Mouse (Mus musculus): ENCODE results near the gene Gm36210.

The Gm36210 gene

DNA sequence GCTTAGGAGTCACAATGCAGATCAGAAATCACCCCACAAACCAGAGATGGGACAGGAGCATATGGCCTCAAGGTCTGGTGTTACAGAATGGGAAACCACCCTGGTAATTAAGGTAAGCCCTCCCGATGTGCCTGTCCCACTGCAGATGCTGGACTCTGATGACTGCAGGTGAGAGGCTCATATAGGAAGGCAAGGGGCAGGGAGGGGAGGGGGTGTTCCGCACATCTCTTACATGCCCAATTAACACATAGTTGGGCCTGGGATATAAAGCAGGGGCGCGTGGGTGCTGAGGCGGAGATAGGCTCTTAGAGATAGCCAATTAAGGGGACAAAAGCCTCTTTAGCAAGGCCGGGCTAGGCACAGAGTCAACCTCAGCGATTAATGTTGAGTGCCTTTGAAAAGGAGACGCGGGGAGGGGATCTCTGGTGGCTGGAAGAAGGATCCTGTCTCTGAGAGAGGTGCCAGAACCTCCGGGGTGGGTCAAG lies at the start of gene Gm36210:
Gm36210 (minus strand) TSS at position 51 of the 485 bp plus-strand sequence.
- no peak for DNase-seq (ENCODE audit: extremely low spot score)

DNA sequence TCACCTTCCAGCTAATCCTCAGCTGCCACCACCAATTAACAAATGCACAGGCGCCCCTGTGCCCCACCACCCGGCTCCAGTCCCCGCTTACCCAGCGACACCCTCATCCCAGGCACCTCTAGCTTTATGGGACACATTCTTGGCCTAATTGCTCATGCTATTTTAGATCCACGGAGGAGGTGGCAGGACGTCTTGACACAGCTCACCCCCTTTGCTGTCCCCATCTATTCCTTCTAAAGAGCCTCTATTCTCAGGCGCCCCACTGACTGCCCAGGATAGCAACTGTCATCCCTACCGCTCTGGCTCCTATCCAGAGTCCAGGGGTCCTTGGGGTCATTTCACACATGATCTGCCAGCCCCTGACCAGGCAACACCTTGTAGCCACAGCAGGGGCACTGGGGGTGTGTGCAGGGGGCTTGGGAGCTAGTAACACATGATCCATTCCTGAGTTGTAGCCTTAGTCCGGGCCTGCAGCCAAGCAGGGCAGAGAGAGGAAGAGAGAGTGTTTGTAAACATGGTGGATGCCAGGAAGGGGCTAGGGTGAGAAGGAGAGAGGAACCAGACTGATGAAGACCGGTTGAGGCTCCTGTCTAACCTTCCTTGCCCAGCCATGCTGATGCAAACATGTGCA lies 47.6 kb upstream of the Gm36210 start:
- DNase-seq (ENCODE audit: extremely low spot score) = no peak

DNA sequence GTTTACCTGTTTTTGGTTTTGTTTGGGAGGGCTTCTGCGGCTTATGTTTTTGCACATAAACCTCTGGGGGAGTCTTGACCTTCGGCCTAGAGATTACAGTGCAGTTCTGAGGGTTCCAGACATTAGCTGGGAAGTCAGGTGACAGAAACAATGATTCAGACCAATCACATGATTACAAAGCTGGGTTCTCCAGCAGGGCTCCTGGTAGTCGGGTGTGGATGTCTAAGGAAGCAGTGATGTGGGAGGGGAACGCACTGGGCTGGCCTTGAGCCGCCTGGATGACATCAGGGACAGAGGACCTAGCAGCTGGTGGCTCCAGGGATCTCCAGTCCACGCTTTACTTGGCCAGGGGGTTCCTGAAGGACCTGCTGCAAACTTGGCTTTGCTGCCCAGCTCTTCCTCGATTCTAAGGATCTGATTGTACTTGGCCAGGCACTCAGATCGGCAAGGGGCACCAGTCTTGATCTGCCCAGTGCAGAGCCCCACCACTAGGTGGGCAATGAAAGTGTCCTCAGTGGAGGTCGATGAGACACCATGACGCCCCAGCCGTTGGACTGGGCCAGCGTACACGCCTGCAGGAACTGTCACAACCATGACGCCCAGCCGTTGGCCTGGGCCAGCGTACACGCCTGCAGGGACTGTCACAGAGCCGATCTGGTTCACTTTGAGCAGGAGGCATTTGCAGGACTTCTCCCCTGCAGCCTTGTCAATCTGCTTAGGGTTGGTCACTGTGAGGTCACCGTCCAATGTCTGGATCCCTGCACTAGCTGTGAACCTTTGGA lies 44.4 kb upstream of the Gm36210 start:
- no peak for DNase-seq (ENCODE audit: extremely low spot score)

DNA sequence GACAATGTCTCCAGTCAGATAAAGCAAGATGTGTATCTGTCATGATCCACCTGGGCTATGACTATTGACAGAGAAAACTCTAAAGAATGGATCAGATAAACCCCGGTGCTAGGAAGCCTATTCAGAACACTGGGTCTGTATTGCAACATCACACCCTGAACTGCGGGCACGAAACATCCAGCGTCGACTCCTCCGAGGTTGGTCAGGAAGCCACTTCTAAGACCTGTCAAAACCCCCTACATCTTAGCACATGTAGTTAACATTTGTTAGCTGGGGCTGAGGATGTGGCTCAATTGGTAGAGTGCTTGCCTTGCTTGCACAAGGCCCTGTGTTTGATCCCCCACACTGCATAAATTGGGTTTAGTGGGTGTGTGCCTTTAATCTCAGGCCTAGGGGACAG lies 42.1 kb upstream of the Gm36210 start:
- DNase-seq (ENCODE audit: extremely low spot score) = no peak

DNA sequence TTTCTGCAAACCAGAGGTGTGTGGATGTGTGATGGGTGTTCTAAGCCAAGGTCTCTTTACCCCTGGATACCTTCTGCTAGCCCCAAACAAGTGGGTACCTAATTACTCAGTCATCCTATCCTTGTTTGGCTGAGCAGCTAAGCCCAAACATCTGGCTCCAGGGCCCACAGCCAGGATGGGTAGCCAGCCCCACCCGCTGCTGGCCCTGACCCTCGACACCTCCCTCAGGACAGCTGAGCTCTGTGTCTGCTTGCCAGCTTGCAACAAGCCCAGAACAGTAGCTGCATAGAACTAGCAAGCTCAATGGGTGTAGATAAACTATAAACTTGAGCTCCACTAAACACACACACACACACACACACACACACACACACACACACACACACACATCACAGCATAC lies 41.5 kb upstream of the Gm36210 start:
- DNase-seq (ENCODE audit: extremely low spot score) = no peak

DNA sequence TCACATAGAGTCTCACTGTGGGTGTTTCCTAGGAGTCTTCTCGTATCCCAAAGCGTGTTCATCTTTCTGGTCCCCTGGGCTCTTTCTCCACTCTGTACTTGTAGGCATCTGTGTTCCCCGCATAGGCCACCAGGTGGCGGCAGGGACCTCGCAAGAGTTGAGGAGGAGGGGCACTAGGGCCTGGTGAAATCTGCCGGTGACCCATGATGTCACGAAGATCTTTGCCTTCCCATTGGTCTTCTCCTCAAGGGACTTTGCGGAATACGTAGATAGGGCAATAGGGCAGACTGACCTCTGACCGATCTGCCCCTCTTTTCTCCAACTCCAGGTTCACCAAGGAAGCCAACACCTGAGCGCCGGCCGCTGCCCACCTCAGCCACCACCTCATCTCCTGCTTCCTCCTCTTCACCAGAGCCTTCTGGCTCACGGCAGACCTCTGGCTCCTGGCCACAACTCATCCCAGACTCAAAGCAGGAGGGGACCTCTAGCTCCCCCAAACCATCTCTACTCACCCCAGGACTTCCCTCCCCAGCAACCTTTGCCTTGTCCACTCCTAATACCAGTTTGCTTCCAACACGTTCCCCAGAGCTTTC lies 37.0 kb upstream of the Gm36210 start:
- peak; percentile 90 for DNase-seq (ENCODE audit: extremely low spot score)

DNA sequence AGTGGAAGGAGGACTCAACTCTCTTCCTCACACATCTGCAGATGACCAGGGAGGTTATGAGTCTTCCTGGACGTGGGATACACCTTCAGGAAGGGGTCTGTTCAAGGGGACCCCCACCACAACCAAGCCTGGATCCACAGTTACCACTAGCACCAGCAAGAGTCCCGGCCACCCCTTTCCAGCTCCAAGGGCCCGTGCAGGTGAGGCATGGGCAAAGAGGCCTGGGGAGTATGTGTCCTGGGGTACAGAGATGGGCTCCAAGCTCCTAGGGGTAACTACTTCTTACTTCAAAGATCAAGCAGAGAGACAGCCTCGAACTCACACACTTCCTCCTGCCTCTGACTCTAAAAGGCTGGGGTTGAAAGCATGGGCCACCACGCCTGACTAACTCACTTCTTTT lies 36.4 kb upstream of the Gm36210 start:
- DNase-seq (ENCODE audit: extremely low spot score) = no peak

DNA sequence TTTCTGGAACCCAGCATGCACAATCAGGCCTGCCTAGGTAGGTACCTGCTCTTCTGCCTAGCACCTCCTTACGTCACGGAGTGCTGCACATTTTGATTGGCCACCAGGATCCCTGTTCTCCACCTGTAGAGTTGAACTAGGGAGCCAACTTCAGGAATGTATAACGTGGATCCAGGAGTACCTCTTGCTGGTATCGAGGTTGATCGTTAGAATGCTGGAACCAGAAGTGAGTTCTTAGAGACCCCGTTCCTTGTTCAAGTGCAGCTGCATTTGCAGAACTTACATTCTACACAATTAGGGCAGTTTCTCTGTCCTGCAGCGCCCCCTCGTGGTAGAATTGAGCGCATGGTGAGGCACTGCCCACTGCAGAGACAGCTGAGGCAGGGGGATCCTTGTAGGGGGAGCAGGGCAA lies 33.8 kb upstream of the Gm36210 start:
- DNase-seq (ENCODE audit: extremely low spot score) = peak; percentile 78

DNA sequence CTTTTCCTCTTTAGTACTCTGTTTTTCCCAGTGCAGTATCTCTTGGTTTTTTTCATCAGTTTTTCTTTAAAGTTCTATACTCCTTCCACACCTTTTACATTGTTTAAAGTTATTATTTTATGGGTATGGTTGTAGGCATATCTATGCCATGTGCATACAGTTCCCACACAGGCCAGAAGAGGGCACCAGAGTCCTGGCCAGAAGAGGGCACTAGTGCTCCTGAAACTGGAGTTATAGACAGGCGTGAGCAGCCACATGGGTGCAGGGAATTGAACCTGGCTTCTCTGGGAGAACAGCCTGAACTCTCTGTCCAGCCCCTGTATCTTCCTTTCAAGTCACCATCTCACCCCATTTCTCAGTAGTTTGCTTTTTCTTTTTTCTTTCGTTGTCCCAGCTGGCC lies 32.1 kb upstream of the Gm36210 start:
- peak; percentile 57 for DNase-seq (ENCODE audit: extremely low spot score)

DNA sequence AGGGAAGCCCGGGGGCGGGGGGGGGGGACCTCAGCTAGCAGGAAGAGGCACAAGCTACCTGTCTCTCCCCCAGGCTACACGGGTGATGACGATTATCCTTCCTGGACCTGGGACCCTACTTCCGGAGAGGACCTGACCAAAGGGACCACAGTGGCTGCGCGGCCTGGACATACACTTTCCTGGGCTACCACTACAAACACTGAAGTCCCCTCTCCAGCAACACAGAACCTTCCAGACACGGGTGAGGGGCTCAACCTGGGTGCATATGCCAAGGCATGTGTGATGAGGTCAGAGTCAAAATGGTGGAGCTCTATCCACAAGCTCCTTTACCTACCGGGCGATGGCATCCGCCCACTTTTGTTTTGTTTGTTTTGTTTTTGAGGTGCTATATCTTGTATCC lies 31.1 kb upstream of the Gm36210 start:
- no peak for DNase-seq (ENCODE audit: extremely low spot score)

DNA sequence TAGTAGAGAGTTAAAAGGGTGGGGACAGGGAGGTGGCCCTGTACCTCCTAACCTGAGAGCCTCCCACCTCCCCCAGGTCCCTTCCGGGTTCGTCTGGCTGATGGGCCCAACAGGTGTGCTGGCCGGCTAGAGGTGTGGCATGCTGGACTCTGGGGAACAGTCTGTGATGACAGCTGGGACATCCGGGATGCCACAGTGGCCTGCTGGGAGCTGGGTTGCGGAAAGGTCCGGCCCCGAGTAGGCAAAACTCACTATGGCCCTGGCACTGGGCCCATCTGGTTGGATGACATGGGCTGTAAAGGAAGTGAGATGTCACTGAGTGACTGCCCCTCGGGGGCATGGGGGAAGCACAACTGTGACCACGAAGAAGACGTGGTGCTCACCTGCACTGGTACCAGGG lies 30.5 kb upstream of the Gm36210 start:
- DNase-seq (ENCODE audit: extremely low spot score) = no peak

DNA sequence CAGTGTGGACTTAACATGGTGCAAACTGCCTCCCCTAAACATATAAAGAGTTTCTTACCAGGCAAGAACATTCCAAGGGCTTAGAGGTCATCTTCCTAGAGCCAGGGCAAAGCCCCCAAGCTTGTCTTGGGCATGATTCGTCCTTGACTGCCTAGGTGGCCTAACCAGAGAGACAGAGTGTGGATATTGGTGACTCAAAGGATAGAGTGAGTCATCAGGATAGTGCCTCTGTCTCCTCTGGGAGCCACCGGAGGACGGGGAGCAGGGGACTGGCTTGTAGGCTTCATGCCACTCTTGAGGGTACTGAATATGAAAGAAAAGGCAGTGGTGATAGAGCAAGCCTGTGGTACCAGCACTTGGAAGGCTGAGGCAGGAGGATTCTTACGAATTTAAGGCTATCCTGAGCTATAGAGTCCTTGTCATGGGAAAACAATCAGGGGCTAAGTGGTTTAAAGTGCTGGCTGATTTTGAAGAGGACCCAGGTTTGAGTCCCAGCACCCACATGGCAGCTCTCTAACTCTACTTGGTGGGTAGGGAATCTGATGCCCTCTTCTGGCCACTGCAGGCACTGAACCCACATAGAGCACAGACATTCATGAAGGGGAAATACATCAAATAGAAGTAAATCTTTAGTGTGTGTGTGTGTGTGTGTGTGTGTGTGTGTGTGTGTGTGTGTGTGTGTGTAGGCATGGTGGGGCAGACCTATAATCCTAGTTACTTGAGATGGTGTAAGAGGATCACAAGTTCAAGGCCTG lies 28.0 kb upstream of the Gm36210 start:
- no peak for DNase-seq (ENCODE audit: extremely low spot score)

DNA sequence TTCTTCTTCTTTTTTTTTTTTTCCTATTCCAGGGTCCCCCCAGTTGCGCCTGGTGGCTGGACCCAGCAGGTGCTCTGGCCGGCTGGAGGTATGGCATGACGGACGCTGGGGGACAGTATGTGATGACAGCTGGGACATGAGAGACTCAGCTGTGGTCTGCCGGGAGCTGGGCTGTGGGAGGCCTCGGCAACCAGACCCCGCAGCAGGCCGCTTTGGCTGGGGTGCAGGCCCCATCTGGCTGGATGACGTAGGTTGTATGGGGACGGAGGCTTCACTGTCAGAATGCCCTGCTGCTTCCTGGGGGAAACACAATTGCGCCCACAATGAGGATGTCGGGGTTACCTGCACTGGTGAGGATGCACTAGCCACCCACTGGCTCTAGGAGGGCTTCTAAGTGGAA lies 26.8 kb upstream of the Gm36210 start:
- no peak for DNase-seq (ENCODE audit: extremely low spot score)

DNA sequence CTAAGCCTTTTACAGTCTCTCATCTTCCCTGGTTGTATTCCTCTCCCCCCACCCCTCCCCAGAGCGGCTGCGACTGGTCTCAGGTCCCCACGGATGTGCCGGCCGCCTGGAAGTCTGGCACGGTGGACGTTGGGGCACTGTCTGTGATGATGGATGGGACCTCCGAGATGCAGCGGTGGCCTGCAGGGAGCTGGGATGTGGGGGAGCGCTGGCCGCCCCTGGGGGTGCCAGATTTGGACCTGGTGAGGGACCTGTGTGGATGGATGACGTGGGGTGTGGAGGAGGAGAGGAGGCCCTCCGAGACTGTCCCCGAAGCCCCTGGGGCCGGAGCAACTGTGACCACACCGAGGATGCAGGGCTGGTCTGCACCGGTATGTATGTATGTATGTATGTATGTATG lies 22.0 kb upstream of the Gm36210 start:
- DNase-seq (ENCODE audit: extremely low spot score) = no peak

DNA sequence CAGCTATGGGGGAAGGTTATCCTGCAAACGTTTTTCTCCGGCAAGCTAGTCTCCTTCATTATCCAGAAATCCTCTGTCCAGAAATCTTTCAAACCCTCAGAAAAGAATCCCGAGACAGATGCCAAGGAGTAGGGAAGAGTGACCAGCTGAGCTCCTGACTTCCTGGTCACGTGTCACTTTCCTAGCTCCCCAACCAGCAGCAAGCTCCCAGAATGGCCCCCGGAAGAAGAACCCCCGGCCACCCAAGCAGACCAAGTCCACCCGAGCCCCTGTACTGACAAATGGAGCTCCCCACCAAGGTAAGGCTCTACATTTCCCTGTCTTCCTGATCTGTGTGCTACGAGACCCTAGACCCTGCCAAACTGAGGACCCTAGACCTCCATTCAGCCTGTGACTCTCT lies 21.4 kb upstream of the Gm36210 start:
- DNase-seq (ENCODE audit: extremely low spot score) = no peak

DNA sequence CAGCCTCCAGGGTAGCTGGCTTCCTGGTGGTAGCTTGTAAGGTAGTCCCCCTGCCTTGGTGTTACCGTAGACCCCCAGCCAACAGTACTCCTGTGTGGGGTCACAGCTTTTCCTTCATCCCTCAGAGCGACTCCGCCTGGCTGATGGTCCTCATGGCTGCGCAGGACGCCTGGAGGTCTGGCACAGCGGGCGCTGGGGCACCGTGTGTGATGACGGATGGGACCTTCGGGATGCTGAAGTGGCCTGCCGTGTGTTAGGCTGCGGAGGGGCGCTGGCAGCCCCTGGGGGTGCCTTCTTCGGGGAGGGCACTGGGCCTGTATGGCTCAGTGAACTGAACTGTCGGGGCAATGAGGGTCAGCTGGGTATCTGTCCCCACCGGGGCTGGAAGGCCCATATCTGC lies 20.5 kb upstream of the Gm36210 start:
- no peak for DNase-seq (ENCODE audit: extremely low spot score)

DNA sequence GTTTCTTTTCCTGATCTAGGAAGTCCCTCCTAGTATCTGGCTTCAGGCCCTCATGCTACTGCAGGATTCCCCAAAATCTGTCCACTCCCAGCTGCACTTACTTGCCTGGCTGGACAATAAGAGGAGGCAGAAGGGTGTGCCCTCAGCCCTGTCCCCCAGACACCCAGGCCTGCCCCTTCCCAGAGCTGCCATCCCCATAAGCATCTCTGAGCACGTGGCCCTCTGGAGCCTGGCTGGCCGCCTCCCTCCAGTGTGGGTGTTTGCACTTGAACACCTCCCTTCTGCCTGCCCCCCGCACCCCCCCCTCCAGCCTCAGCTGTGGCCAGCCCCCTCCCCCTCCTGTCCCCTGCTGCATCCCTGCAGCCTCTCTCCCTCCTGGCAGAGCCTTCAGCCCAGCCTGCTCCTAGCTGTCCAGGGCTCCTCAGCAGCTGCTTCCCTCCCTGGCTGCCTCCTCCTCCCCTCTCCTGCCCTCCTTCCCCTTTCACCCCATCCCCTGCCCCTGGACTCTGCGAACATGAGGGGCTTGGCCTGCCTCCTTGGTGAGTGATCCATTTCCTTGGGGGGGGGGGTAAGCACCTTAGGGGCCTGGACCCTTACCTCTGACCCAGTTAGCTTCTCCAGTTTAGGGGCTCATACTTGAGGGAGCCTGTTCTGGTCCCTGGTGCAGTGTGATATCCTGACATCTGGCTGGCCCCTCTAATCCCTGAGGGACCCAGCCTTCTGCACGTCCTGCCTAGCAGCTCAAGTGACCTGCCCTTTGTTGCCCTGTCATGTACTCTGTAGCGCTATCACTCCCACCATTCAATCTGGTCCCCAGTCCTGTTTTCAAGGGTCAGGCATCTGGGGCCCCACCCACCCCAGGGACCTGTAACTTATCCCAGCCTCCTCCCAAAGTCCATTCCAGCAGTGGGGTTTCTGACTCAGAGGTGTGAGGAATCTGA lies 19.4 kb upstream of the Gm36210 start, which contains the start of gene Ssc5d:
Ssc5d (plus strand) TSS at position 345 of the 941 bp plus-strand sequence.
- peak; percentile 70 for DNase-seq (ENCODE audit: extremely low spot score)

DNA sequence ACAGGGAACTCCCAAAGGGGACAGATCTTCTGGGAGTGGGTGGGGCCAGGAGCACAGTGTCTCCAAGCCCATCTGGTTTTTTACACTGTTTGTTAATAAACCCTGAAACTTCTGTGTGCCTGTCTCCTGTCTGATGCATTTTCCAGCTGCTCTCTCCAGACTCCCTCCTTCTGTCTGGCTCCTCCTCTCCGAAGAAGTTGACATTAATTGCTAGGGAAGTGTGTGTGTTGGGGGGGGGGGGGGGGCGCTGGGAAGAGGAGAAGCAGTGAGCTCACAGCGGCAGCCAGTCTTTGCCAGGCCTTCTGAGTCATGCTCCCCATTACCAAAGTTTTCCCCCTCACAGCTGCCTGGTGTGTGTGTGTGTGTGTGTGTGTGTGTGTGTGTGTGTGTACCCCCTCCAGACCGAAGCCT lies 18.6 kb upstream of the Gm36210 start:
- DNase-seq (ENCODE audit: extremely low spot score) = peak; percentile 57

DNA sequence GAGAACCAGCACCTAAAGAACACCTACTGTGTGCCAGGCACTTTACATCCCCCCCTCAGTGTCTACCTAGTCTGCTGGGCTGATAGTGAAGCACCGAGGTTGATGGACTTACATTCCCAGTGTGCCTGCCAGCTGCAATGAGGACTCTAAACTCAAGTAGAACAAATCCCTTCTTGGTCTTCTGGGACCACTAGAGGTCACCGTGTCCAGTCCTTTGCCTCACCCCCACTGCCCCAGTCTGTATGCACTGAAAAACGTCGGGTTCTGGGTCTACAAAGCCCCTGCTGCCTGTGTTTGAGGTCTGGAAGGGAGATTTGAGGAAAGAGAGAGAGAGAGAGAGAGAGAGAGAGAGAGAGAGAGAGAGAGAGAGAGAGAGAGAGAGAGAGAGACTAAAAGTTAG lies 18.2 kb upstream of the Gm36210 start:
- peak; percentile 50 for DNase-seq (ENCODE audit: extremely low spot score)

DNA sequence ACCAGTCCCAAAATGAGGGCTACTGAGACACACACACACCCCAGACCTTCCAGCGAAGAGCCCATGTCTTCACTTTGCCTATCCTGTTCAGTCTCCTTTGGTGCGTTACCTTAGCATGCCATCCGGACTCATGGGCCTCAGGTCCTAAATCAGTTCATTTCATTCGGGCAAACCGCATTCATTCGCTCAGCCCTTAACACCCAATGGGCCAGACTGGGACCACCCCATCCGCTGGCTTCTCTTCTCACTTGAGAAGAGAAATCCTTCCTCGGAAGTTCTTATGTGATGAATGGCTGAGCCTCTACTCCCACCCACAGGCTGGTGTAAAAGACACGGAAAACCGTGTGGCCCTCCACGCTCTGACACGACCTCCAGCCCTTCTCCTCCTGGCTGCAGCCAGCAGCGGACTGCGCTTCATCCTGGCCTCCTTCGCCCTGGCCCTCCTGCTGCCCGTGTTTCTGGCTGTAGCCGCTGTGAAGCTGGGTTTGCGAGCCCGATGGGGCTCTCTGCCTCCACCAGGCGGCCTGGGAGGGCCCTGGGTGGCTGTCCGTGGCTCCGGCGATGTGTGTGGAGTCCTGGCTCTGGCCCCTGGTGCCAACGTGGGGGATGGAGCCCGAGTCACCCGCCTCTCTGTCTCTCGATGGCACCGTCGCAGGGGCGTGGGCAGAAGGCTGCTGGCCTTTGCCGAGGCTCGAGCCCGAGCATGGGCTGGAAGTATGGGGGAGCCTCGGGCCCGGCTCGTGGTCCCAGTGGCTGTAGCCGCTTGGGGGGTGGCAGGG lies 17.5 kb upstream of the Gm36210 start:
- peak; percentile 66 for DNase-seq (ENCODE audit: extremely low spot score)
